Mouse (Mus musculus) testis, adult 2 months (tissue): Measurements from ENCODE around the gene Vsir.

Source experiments
- CTCF ChIP-seq: fragments of 200-500 bp; IDR thresholded peaks from 2 replicates; pipeline ENCODE4 v1.5.1; 2012; ENCODE audit warnings: low read depth, mild to moderate bottlenecking, inconsistent platforms, low read length, moderate library complexity; ENCODE audit not compliant: control insufficient read depth, insufficient read depth, insufficient replicate concordance
- POLR2A ChIP-seq: fragments of 200-500 bp; IDR thresholded peaks from 2 replicates; pipeline ENCODE4 v1.6.1; 2012; ENCODE audit warnings: low read depth, mild to moderate bottlenecking, inconsistent platforms, low read length, moderate library complexity; ENCODE audit not compliant: control insufficient read depth

DNA sequence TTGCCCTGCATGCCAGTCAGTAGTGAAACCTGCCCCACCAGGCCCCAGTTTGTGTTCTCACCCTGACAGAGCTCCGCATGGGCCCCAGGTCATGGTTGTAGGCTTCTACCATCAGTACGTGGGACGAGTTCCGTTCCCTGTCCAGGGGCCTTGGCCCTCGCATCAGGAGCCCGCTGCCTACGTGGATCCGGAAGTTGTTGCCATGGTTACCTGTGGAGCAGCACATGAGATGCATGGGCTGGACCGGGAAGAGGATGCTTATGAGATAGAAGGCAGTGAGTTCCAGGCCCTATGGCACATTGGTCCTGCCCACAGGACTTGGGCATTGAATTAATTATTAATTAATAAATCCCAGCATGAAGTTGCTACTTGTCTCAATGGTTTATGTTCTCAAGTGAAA lies 45.0 kb downstream of the Vsir start:
- TF ChIP-seq CTCF (no peak), POLR2A (no peak)
